8 mouse cellular contexts compared by ENCODE assay signal in genomic region chr1:98095246-98095990, GRCm38 (mm10). TPM values are rescaled to one million over a fixed set of nuclear protein-coding genes. Genes with fewer than 3 reads are reported as not detected.
DNase-seq lines count a peak whose midpoint lies in the region; ATAC-seq and TF ChIP-seq lines count a peak whose summit lies in the region.

TSS of gene Pam (minus strand) at chr1:98095646.

- peaks cover 4% of the 10 kb centered on the region for H3K27me3 ChIP-seq in Patski
- H3K27me3 ChIP-seq in hindbrain, embryonic 11.5 days (ENCODE audit: control insufficient read depth, insufficient read depth, low read length): no peaks in the 10 kb centered on the region
- no peaks in the 10 kb centered on the region for H3K27me3 ChIP-seq in lung, postnatal 0 days (replicated peaks; ENCODE audit: insufficient read depth, low read length)

- TF ChIP-seq CTCF in Patski (IDR thresholded peaks at IDR 0.05): no peak
- no peak for TF ChIP-seq CTCF in lung, postnatal 0 days (IDR thresholded peaks at IDR 0.05)

- CTCF ChIA-PET in Patski (lab: Charles Lee): interaction anchor here (1.4 to 1.6 kb wide), 2 partner anchors 48 to 119 kb away, joined by 3 read pairs; no protein-coding TSS in a partner anchor

- no peak for TF ChIP-seq EP300 in lung, postnatal 0 days (IDR thresholded peaks at IDR 0.05)

- H3K4me3 ChIP-seq in hindbrain, embryonic 11.5 days (ENCODE audit: low read depth, low read length): peak within 1 kb of the TSS; percentile 72
- peak within 1 kb of the TSS; percentile 74 for H3K4me3 ChIP-seq in lung, postnatal 0 days (ENCODE audit: low read depth, low read length)

- H3K27ac ChIP-seq in hindbrain, embryonic 11.5 days (ENCODE audit: low read depth, low read length): peak within 1 kb of the TSS; percentile 67
- peak within 1 kb of the TSS; percentile 89 for H3K27ac ChIP-seq in lung, postnatal 0 days (ENCODE audit: low read length)

- under 1% methylated on average over 58 of the region's 82 CpGs for WGBS in hindbrain, embryonic 11.5 days
- 0% methylated on average over 35 of the region's 82 CpGs for WGBS in lung, postnatal 0 days

- no peaks in the 10 kb centered on the region for H3K9me3 ChIP-seq in hindbrain, embryonic 11.5 days (ENCODE audit: control insufficient read depth, low read length)
- H3K9me3 ChIP-seq in lung, postnatal 0 days (ENCODE audit: low read length): no peaks in the 10 kb centered on the region

- H3K4me1 ChIP-seq in hindbrain, embryonic 11.5 days (replicated peaks; ENCODE audit: control insufficient read depth, insufficient read depth, low read length): no peaks in the 10 kb centered on the region
- no peaks in the 10 kb centered on the region for H3K4me1 ChIP-seq in lung, postnatal 0 days (ENCODE audit: insufficient read depth, low read depth, low read length)

- H3K4me2 ChIP-seq in hindbrain, embryonic 11.5 days (replicated peaks; ENCODE audit: low read depth, low read length): peak within 1 kb of the TSS; percentile 72
- peak within 1 kb of the TSS; percentile 85 for H3K4me2 ChIP-seq in lung, postnatal 0 days (replicated peaks; ENCODE audit: low read depth, low read length)

- in situ Hi-C loops in Patski (cut with MboI; ENCODE audit: low pct_unique_long_range_greater_than_20kb): no loop called here

- no peak for DNase-seq in Patski (ENCODE audit: low read depth, low spot score)
- DNase-seq in cerebellum, postnatal 14 days: peak; percentile 62 to 74
- peak; percentile 44 to 55 for DNase-seq in frontal cortex, postnatal 14 days (ENCODE audit: low spot score in 2 of 2)
- DNase-seq in hindbrain, embryonic 11.5 days (ENCODE audit: low spot score): peak; percentile 81
- DNase-seq in layer of hippocampus, postnatal 14 days (ENCODE audit: low spot score in 2 of 2): peak; percentile 69 to 70
- peak; percentile 95 for DNase-seq in lung, postnatal 0 days (ENCODE audit: low spot score)
- peak; percentile 69 for DNase-seq in ovary, postnatal 14 days (ENCODE audit: low spot score)
- peak; percentile 82 for DNase-seq in thymus, postnatal 14 days

- ATAC-seq in Patski: peak; percentile 95
- ATAC-seq in hindbrain, embryonic 11.5 days (ENCODE audit: low FRiP score): peak; percentile 92
- peak; percentile 98 for ATAC-seq in lung, postnatal 0 days

- no peaks in the 10 kb centered on the region for H3K36me3 ChIP-seq in hindbrain, embryonic 11.5 days (ENCODE audit: control insufficient read depth, insufficient read depth, low read length)
- no peaks in the 10 kb centered on the region for H3K36me3 ChIP-seq in lung, postnatal 0 days (ENCODE audit: insufficient read depth, low read length)

- POLR2A ChIA-PET in Patski (lab: Charles Lee): no interaction called here

- peak within 1 kb of the TSS; percentile 71 for H3K9ac ChIP-seq in hindbrain, embryonic 11.5 days (ENCODE audit: low read depth, low read length)
- H3K9ac ChIP-seq in lung, postnatal 0 days (replicated peaks; ENCODE audit: low read depth): peak within 1 kb of the TSS; percentile 64

RNA-seq across cellular contexts. Expression of gene Pam, which starts in this region (rescaled TPM):
- polyA plus RNA-seq in Patski (2021): 74.0 TPM
- 17.3 and 23.8 TPM in 2 replicates for polyA plus RNA-seq in hindbrain, embryonic 11.5 days (2014; fragmentation: Nextera tagmentation; extraction: Ambion mirVana)
- total RNA-seq in layer of hippocampus, postnatal 14 days (2021): 100 to 1,000 TPM; 193 to 195 TPM
- 90.3 and 96.6 TPM in 2 replicates for polyA plus RNA-seq in lung, postnatal 0 days (2015; fragmentation: Nextera tagmentation; extraction: Ambion mirVana)
